Mouse (Mus musculus) heart, adult 11 months (tissue): ENCODE results near the gene Ube2t.

Experiments used
- DNase-seq: peaks from one replicate; pipeline ENCODE4 v3.0.0; 2022

The Ube2t gene

DNA sequence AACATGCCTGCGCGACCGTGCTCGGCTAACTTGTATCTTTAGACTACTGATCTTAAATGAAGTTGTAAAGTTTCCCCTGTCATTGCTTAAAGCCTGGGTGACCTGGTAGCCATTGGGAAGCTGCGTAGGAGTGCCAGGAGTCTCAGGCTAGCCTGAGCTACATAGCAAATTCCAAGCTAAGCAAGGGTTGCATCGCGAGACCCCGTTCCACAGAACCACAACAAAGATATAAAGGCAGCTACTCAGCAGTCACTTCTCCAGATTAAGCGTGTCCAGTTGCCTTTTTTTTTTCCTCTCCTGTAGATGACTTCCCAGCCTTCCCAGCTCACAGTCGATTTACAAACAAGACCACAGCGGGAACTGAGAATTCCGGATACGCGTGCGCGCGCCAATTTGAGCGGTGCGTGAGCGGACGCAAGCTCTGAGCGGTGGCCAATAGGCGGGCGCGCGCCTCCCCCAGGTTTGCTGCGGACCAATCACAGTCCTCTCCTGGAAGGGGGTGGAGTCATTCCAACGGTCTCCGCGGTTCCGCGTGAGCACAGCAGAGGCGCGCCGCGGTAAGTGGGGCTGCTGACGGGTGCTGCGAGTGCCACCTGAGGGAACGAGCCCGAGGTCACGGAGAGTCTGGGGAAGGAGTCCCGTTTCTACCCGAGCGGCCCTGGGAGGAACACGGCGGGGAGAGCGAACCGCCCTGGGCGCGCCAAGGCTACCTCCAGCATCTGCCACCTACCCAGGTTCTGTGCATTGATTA lies at the start of gene Ube2t:
TSS of gene Ube2t (plus strand) at position 513 of the 751 bp plus-strand sequence.
- DNase-seq = peak; percentile 100

DNA sequence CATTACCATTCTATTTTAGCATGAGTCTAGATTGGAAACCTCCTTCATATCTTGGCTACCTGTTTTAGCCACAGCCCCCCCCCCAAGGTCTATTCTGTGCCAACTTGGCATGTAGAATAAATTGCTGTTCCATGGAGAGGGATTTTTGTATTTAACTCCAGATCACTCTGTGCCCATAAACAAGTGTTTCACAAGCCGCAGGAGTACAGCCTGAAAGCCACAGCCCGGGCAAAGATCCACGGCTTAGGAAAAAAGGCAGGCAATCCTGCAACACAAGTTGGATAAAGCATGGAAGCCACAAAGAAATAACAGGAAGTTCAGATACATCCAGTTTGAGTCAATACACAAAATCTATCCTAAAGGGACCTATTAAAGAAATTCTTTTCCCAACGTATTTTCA lies 48.8 kb upstream of the Ube2t start:
- peak; percentile 97 for DNase-seq

DNA sequence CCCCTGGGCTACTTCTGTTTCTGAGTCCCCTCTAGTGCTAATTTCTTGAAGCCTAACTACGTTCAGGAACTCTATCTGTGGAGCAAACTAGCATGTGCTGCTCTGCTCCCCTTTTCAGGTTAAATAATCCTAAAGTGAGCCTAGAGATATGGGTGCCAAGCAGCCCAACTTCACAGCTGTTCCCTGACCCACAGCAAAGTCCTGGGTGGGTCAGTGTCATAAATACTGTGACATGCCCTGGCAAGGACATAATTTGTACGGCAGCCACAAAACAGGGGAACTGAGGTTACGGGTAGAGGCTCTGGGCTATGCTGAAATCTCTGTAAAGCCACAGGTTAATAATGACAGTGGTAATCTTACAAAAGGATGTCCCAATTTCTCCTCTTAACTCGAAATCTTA lies 46.9 kb upstream of the Ube2t start:
- no peak for DNase-seq

DNA sequence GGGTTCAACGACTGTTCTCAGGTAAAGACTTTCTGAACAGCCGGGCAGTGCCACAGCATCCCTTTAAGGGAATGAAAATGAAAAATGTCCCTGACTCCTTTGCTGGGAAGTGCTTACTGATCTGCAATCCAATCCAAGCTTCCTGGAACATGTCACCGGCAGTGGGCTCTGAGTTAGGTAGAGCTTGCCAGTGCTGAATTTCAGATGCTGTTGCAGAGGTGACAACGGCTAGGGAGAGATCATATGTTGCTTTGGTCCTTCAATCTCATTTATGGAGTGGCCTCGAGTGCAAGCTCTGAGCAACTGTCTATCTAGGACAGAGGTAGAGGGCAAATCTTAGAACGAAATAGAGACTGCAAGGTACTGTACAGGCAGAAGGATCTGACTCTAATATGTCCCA lies 43.4 kb upstream of the Ube2t start:
- DNase-seq = no peak

DNA sequence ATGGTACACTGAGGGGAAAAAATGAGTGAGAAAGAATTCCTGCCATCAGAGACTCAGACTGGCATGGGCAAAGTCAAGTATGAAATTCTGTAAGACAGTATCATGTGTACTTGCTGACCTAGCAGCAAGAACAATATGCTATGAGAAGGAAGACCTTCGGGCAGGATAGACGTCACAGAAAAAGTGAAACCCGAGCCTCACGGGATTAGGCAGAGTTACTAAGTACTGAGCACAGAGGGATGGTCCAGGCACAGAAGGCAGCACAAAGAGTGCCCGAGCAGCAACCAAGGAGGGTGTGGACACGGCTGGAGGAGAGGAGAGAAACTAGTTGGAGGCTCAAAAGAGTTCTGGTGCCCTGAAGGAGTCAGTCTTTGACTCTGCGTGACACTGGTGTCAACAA lies 29.9 kb upstream of the Ube2t start:
- DNase-seq = no peak

DNA sequence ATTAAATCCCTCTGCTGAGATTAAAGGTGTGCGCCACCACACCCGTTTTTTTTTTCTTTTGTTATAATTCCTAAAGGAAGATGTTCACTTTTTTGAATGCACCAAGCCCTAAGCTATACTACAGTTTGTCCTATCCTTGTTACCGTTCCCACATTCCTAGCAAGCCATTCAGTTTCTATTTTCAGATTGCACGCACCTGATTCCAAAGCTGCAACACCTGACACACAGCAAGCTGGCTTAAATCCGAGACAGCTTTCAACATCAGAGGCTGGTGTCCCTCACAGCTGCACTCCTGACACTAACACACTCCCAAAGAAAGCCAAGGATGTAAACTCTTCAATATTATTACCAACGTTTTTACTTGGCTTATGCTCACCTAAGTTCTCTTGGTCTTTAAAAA lies 26.0 kb upstream of the Ube2t start:
- DNase-seq = peak; percentile 93

DNA sequence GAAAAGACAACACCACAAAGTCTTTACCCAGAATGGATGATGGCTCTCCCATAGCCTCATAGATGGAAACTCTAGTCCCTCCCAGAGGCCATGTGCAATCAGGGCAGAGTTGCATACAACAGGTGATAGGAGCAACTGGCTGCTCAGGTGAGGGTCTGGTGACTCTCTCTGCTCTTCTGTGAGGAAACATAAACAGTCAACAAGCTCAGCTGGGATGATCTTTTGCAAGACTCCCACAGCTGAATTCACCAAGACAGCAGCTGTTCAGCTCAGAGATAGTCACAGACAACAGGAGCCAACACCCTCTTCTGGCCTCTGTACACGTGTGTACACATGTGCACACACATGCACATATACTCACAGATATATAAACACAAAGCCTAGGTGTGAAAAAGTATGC lies 24.1 kb upstream of the Ube2t start:
- DNase-seq = peak; percentile 41

DNA sequence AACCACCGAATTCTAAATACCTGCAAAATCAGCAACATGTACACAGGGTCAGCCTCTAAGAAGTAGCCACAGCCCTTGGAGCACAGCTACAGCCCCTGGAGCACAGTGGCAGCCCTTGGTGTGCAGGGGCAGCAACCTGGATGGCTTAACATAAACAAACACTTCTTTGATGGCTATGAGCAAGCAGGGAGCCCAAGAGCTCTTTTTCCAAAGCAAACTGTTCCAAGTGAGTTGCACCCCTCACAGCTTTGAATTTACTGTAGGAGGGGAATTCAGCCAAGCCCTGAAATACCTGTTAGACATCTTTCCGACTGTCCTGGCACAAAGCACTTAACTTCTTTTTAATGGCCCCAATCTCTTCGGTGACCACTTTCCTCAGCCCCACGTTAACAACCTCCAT lies 21.5 kb upstream of the Ube2t start:
- peak; percentile 71 for DNase-seq

DNA sequence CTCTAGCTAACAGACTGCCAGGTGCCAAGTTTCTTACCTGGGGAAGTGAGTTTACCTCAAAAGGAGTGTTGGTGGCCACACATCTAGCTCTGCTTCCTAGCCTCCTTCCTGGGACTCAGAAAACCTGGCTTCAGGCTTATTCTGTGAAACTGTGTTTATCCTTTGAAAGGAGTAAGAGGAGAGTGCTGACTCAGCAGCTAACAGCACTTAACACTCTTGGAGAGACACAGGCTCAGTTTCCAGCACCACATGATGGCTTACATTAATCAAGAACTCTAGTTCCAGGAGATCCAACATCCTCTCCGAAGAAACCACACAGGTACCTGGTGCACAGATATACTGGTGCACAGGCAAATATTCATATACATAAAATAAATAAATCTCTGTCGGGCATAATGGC lies 19.5 kb upstream of the Ube2t start:
- peak; percentile 22 for DNase-seq

DNA sequence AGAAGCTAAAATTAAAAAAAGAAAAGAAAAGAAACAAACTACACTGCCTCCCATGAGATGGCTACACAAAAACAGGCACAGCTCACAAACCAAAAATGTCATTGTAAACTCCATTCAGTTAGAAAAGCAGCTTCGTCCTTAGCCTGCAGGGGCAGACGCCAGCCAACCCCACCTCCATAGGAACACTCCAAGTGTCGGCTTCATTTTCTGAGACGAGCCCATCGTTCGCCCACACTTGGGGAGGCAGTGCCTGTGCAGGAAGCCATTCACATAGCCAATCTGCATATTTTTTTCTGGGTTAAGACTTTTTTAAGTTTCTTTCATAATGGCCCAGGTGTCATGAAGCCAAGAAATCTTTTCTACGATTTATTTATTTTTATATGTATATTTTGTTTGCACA lies 14.8 kb upstream of the Ube2t start:
- peak; percentile 87 for DNase-seq

DNA sequence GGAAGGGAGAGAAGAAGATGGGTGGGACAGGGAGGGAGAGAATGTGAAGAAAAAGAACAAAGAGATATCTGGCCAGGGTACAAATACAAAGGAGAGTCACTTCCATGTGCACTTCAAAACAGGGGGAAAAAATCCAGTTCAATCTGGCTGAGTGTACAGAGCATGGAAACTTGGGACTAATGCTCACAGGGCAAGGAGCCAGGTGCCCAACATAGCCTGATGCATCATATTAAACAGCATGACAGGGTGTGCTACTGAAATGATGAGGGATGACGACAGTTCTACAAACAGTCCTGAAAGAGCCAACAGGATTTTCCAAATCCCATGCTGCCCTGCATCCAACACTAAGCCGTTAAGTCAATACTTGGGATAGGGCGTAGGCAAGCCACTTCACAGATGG lies 12.4 kb upstream of the Ube2t start:
- no peak for DNase-seq

DNA sequence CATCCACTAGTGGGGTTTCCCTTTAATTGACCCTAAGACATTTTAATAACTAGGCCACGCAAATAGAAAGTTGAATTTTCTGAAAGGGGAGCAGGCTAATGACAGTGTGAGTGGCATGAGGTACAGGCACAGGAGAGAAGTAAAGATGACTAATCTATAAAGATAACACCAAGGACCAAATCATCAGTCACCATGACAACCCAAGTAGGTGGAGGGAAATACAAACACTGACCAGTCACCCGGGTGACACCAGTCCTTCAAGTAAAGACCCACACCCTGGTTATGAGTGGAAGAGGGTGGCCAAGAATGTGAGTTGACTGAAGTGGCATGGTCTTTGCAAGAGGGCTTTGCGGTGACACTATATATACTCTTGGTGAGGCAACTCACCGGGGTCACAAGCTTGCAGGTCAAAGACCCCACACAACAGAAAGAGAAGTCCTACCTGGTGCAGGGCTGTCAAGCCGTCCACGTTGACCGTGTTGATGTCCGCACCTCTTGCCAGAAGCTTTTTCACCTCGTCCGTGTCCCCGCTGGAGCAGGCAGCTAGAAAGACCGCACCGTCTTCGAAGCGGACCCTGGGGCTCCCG lies 7.2 kb upstream of the Ube2t start:
- DNase-seq = no peak

DNA sequence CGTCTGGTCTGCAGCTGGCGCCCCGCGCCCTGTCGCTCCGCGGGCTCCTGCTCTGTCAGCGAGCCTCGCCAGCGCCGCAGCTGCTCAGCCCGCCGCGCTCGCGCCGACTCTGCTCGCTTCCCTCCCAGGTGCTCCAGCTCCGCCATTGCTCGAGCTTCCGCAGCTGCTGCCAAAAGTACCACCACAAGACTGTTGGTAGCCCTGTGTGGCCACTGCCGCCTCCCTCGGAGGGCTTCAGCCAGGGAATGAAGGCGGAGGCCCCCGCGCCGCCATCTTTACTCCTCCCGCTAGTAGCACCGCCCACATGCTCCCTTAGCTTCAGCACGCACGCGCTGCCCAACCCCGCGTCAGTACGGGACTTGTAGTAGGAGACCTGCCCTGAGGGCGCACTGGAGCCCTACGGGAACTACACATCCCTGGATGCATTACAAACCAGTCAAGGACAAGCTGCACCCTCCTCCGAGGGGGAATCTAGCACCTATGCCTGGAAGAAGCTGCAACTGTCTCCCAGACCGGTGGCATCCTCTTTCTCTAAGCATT lies 6.7 kb upstream of the Ube2t start, which contains the start of gene Ppp1r12b:
TSS of gene Ppp1r12b (minus strand) at position 306 of the 540 bp plus-strand sequence.
- peak; percentile 100 for DNase-seq

DNA sequence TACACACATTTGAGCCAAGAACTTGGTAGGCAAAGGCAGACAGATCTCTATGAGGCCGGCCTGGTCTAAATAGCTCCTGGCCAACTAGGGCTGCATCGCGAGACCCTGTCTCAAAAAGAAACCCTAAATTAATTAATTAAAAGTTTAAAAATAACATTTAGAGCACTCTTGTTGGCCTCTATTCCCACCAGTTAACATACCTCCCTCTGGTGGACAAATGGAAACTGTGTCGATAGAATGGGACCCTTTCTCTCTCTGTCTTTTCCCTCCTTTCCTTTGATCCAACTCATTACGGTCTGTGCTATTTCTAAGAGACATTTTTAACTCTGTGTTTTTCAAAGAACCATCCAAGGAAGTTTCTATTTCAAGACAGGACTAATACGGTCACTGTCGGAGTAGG lies 1.7 kb upstream of the Ube2t start:
- DNase-seq = no peak

DNA sequence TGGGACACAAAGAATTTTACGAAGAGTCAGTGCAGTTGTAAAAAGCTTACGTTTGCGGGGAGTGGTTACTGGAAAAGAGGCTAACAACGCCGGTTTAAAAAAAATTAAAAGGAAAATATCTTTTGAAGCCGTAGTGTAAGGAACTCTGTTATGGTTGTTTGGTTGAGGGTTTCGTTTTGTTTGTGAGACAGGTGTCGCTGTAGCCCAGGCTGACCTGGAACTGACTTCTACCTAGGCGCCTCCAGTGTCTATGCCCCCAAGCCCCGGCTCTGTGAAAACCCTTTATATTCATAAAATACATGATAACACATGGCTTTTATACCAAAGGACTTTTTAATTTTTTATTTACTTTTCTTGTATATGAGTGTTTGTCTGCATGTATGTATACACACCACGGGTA lies 456 bp downstream of the Ube2t start:
- no peak for DNase-seq

DNA sequence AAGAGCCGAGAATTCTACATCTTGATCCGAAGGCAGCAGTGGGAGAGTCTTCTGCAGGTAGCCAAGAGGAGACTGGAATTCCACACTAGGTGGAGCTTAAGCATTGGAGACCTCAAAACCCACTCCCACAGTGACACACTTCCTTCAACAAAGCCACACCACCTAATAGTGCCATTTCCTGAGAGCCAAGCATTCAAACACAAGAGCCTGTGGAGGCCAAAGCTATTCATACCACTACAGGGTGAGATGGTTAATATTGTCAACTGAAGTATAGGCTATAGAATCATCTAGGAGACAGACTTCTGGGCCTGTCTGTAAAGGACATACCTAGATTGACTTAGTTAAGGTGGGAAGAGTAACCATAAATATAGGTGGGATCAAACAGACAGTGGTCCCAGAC lies 3.1 kb downstream of the Ube2t start:
- DNase-seq = no peak

DNA sequence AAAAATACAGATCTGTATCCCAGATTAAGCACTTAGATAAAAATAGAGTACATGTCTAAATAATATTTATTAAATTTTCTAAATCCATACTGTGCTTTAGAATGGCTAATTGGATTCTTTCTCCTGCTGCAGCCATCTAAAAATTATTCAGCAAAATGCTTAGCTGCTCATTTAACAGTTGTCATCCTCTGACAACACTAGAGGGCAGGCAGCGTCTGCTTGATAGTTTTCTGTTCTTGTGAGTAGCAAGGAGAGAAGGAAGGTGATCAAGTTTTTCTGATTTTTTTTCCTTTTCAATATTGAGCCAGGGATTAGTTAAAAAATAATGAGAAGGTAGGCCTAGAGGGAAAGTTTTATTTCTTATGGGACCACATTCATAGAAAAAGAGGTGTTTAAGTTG lies 10.6 kb downstream of the Ube2t start:
- DNase-seq = no peak

DNA sequence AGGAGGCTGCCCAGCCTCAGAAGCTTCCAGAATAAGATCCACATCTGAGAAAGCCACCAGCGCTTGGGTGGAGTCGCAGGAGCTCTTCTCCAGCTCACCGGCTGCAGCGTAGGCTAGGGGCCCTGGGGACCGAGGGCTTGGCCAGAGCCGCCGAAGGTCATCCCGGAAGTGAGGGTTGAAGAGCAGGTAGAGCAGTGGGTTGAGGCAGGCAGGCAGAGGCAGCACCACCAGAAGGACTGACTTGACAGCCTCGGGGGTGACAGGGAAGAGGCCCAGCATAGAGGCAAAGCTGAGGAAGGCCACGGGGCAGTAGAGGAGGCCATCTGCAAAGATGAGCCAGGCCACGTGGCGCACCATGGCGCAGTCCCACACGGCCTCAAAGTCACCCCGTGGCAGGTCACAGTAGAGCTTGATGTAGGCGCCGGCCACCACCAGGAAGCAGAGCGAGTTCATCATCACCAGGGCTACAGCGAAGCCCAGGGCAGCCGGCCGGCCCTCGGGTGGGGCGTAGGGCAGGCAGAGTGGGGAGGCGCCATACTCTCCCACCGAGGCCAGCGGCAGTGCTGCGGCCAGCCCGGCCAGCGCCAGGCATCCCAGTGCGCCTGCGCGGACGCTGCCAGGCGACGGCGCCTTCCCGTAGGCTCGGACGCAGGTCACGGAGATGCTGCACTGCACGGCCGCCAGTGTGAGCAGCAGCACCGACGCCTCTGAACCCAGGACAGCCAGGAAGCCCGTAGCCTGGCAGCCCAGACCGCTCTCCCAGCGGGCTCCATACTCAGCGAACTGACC lies 25.0 kb downstream of the Ube2t start:
- DNase-seq = peak; percentile 94

DNA sequence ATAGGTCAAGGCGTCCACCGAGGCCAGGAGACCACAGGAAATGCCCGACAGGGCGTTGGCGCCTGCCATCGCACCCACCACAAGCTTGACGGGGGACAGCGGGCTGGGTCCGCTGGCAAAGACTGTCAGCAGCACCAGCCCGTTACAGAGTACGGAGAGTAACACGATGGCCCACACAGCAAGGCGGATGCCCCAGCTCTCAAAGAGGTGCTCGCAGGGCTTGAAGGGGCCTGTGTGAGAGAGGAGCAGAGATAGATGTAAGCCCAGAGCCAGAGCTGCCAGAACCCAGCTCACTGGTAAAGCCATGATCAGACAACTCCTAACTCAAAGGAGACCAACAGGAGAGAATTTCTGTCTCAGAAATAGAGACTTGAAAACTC lies 25.6 kb downstream of the Ube2t start:
- no peak for DNase-seq

DNA sequence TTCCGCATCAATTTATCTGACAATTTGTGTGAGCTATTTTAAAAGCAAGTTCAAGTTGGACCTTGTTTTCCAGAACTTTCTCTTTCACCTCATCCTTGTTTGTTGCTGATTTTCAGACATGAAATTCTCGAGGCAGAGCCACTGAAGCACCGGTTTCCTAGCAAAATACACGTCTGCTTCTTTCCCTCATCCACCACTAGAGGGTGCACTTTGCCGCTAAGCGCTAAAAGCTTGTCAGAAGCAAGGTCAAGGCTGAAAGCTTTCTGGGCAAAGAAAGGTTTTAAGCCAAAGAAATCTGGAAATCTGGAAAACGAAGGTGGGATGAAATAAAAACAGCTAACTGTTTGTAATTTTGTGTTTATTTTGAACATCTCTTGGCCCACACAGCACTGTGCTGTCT lies 27.0 kb downstream of the Ube2t start:
- DNase-seq = no peak

DNA sequence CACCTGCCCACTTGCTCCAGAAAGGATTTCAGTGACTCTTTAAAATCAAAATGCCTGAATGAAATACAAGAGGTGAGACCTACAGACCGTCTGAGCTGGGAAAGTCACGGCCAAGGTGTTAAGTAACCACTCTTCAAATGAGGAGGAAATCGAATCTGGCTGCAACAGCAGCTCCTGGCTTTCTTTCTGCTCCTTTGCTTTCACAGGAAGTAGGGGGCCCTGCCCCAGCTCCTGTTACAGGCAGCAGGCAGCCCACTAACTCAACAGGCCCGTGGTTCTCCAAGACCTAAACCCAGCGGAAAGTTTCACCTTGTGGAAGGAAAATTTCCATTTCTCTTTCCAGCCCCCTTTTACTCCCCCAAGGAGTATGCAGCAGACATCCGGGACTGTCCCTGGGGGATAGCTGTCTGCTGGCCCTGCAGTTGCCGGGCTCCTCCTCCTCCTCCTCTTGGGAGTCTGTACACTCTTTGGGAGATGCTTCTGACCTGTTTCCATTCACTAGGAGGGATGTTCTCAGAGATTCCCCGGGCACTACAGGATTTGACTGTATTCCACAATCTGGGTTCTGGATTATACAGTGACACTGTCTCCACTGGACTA lies 29.8 kb downstream of the Ube2t start:
- DNase-seq = no peak

DNA sequence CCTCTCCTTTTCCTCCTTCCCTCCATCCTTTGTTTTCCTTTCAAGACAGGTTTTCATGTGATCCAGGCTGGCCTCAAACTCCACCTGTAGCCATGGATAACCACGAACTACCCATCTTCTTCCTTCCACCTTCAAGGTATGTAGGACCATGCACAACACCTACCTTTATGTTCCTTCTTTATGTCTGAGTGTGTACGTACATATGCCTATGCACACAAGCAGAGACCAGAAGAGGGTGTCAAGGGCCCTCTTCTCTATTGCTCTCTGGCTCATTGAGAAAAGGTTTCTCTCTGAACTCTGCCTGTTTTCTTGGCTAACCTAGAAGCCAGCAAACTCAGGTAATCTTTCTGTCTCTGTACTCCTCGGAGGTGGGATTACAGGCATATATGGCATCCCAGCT lies 32.4 kb downstream of the Ube2t start:
- DNase-seq = no peak

DNA sequence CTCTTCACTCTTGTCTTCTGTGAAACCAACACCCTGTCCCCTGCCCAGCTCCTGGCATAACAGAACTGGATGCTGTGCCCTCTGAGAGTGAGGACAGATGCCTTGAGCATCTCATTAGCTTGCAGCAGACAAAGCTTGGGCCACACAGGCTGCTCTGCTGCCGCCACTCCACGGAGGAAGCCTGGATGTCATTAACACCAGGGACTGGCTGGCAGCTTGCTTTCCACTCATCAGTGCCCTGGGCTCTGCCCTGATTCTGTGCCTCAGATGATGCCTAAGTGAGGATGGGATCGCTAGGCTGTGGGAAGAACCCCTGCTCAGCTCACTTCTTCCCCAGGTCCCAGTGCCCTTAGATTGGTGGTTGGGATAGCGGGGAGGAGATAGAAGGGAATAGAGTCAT lies 33.1 kb downstream of the Ube2t start:
- DNase-seq = no peak
